9 mouse cellular contexts compared by ENCODE assay signal in the genomic region with DNA sequence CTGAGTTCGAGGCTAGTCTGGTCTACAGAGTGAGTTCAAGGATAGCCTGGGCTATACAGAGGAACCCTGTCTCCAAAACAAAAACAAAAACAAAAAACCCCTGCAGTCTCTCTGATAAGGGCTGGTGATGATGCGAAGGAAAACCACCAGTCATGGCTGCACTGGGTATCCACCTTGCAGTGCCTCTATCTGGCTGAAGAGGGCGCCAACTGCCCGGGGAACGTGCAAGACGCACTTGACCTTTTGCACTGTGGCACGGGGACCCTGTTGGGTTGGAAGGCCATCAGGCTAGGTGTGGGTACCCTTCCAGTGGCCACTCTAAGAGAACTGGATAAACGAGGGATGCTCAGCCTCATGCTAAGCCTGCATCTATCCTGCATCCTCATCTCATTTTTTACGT. TPM values are rescaled to one million over a fixed set of nuclear protein-coding genes. Genes with fewer than 3 reads are reported as not detected.
DNase-seq lines count a peak whose midpoint lies in the region; ATAC-seq and TF ChIP-seq lines count a peak whose summit lies in the region.
"Had no signal": no experiment of that assay in that cellular context is flagged by ENCODE, and none has a peak within 500 bp of the region (broad histone marks: within the 10 kb centered on the region; RNA-seq: fewer than 3 reads in every experiment).

No protein-coding gene starts in this region.

- peak; percentile 54 for ATAC-seq in inflammation-experienced regulatory T-cells, adult 6 months

- TF ChIP-seq CTCF in embryonic fibroblast, embryonic 13.5 days (IDR thresholded peaks at IDR 0.05; ENCODE audit: borderline replicate concordance, insufficient read depth, low read length), result peak; percentile 91

- no peak overlapping the region for H3K27ac ChIP-seq in embryonic fibroblast, embryonic 13.5 days (ENCODE audit: insufficient read depth, low read length)
- H3K27ac ChIP-seq: neural tube, embryonic 13.5 days had no signal

- TF ChIP-seq POLR2A in embryonic fibroblast, embryonic 13.5 days (IDR thresholded peaks at IDR 0.05; ENCODE audit: low read depth, low read length), result no peak

- peak; percentile 52 for DNase-seq in urinary bladder, postnatal 14 days (ENCODE audit: low spot score)
- DNase-seq in urinary bladder, postnatal 4 days (ENCODE audit: low spot score in 2 of 2), result no peak
- peak; percentile 80 for DNase-seq in adrenal gland, postnatal 10 days
- peak; percentile 64 for DNase-seq in lung, postnatal 10 days
- DNase-seq in spleen, postnatal 14 days (ENCODE audit: low spot score in 2 of 2), result peak; percentile 84 to 91

- H3K4me3 ChIP-seq in embryonic fibroblast, embryonic 13.5 days (ENCODE audit: insufficient read depth, low read length), result no peak overlapping the region
- H3K4me3 ChIP-seq: neural tube, embryonic 13.5 days had no signal

- H3K4me1 ChIP-seq in embryonic fibroblast, embryonic 13.5 days (ENCODE audit: control insufficient read depth, insufficient read depth, low read length), result no peaks in the 10 kb centered on the region

RNA-seq across cellular contexts. Expression of a gene that starts 11.3 kb away (rescaled TPM):
- total RNA-seq in adrenal gland, postnatal 10 days (2021), result not detected
- not detected in 2 replicates for polyA plus RNA-seq in embryonic fibroblast, embryonic 13.5 days (2011; ENCODE audit: insufficient read length, low read depth, missing spikeins)
- polyA plus RNA-seq in inflammation-experienced regulatory T-cells, adult 6 months (2017; shearing (Covaris generic)), result under 1 TPM in 1 of 3 experiments, not detected in 2; 0.32 TPM
- polyA plus RNA-seq: heart, embryonic 14.5 days; neural tube, embryonic 13.5 days had no signal

RNA-seq across cellular contexts. Expression of a gene that starts 19.7 kb away (rescaled TPM):
- not detected for total RNA-seq in adrenal gland, postnatal 10 days (2021)
- 0.19 TPM in 1 of 2 replicates, not detected in the other for polyA plus RNA-seq in embryonic fibroblast, embryonic 13.5 days (2011; ENCODE audit: insufficient read length, low read depth, missing spikeins)
- not detected for polyA plus RNA-seq in inflammation-experienced regulatory T-cells, adult 6 months (2017; shearing (Covaris generic))
- polyA plus RNA-seq: neural tube, embryonic 13.5 days had no signal

Comparison
In these comparisons a context has a peak if more than half of its experiments do, and no peak if none do; other contexts are left out.
1. DNase-seq: peak in urinary bladder, postnatal 14 days (single experiment), adrenal gland, postnatal 10 days (single experiment), lung, postnatal 10 days (single experiment) and spleen, postnatal 14 days (2 of 2); none in urinary bladder, postnatal 4 days (0 of 2).